Mouse (Mus musculus) hindbrain, postnatal 0 days (tissue): ENCODE data around the gene Gja5. TPM values are rescaled to one million over a fixed set of nuclear protein-coding genes. Genes with fewer than 3 reads are reported as not detected.

ENCODE experiments used
- ATAC-seq: fragments of 200-750 bp; cut with Nextera tagmentation; 2 replicates; pipeline ENCODE4 v1.8.0; 2017; ENCODE audit warnings: mild to moderate bottlenecking, moderate TSS enrichment, moderate library complexity
- DNase-seq: peaks from one replicate; pipeline ENCODE4 v3.0.0-alpha.2; 2015; ENCODE audit warnings: low spot score
- H3K27ac ChIP-seq: fragments of 300-500 bp; sonication (generic); 2 replicates; pipeline ENCODE4 v1.5.1; 2014; ENCODE audit warnings: mild to moderate bottlenecking
- H3K27me3 ChIP-seq: fragments of 300-500 bp; sonication (generic); 2 replicates; pipeline ENCODE4 v1.6.1; 2014; ENCODE audit warnings: low read length, mixed read lengths; ENCODE audit not compliant: insufficient read depth
- H3K36me3 ChIP-seq: fragments of 300-500 bp; sonication (generic); 2 replicates; pipeline ENCODE4 v1.6.1; 2014; ENCODE audit warnings: low read length, mixed read lengths; ENCODE audit not compliant: insufficient read depth
- H3K4me1 ChIP-seq: fragments of 300-500 bp; sonication (generic); 2 replicates; pipeline ENCODE4 v1.6.1; 2014; ENCODE audit warnings: antibody characterized with exemption, low read length, mixed read lengths; ENCODE audit not compliant: insufficient read depth
- H3K4me2 ChIP-seq: fragments of 300-500 bp; sonication (generic); 2 replicates; pipeline ENCODE4 v1.6.1; 2014; ENCODE audit warnings: low read depth, mild to moderate bottlenecking, low read length, moderate library complexity, mixed read lengths
- H3K4me3 ChIP-seq: fragments of 300-500 bp; sonication (generic); 2 replicates; pipeline ENCODE4 v1.5.1; 2014; ENCODE audit warnings: low read length
- H3K9ac ChIP-seq: fragments of 300-500 bp; sonication (generic); replicated peaks from 2 replicates; pipeline ENCODE4 v1.6.1; 2014; ENCODE audit warnings: mild to moderate bottlenecking, low read length, moderate library complexity, mixed read lengths
- H3K9me3 ChIP-seq: fragments of 300-500 bp; sonication (generic); 2 replicates; pipeline ENCODE4 v1.6.1; 2016; ENCODE audit warnings: low read length, mixed read lengths
- CTCF ChIP-seq: IDR thresholded peaks from 2 replicates; pipeline ENCODE4 v1.5.1; 2016; ENCODE audit warnings: antibody characterized with exemption, control low read depth, low read depth
- WGBS: fragments of 180-500 bp; shearing (Covaris S2); extraction: QIAGEN DNeasy Blood & Tissue Kit; methylation state at CpG from one replicate; pipeline ENCODE4 v1.1.7; 2014; 5-methylcytosine and 5-hydroxymethylcytosine counted together
- polyA plus RNA-seq: library from polyadenylated mRNA; unstranded; fragments of >200 nt; fragmentation: Nextera tagmentation; extraction: Ambion mirVana; gene quantifications from 2 replicates; pipeline ENCODE4 v1.2.1, GENCODE M21; 2015
- total RNA-seq: library from RNA; depleted of rRNA; stranded (reverse); fragments of >200 nt; gene quantifications from 2 replicates; pipeline ENCODE4 v1.2.3, GENCODE M21; 2014

Gja5 gene
- total and polyA plus RNA-seq, 2 experiments from 2014 or later, result 1.2 to 2.6 TPM

DNA sequence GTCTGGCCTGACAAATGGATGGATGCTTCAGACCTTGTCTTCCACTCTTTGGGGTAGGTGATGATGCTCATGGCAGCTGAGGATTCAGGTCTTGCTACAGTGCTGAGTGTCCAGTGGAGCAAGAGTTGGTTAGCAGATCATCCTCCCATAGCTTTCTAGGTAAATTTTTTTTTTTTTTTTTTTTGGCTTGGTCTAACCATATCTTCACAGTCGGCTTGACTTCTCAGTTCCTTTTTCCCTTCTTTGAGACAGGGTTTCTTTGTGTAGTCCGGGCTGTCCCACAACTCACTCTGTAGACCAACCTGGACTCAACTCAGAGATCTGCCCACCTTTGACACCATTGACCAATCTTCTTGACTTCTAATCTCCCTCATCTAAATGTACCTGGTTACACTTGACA, 73.0 kb downstream of the Gja5 start:
- no peak for DNase-seq
- Histone ChIP-seq H3K9me3 (no peaks in the 10 kb centered on the region), H3K36me3 (no peaks in the 10 kb centered on the region), H3K4me1 (no peaks in the 10 kb centered on the region), H3K4me3 (no peak overlapping the region), H3K27ac (no peak overlapping the region), H3K27me3 (no peaks in the 10 kb centered on the region), H3K4me2 (no peak overlapping the region), H3K9ac (no peak overlapping the region)
- TF ChIP-seq CTCF, result no peak
- no peak for ATAC-seq
- WGBS, result 97% methylated on average over 2 of the region's 2 CpGs

DNA sequence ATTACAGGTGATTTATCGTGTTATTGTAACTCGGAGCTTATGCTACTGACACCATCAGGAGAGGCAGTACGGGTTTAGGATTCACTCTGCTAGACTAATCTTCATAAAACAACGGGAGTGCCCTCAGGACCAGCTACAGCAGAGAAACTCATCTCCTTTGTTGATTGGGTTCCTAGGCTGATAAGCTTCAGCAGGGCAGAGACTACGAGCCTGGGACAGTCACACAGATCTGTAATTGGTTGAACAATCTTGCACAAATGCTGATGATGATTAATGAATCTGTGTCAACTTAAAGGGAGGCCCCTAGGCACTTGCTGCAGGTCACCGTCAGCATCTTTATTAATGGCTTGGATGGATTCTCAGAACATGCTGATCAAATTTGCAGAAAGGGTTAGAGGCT, 74.0 kb downstream of the Gja5 start:
- ATAC-seq (no peak), DNase-seq (peak; percentile 13)
- Histone ChIP-seq H3K4me1 (no peaks in the 10 kb centered on the region), H3K9ac (no peak overlapping the region), H3K9me3 (no peaks in the 10 kb centered on the region), H3K27ac (no peak overlapping the region), H3K4me2 (no peak overlapping the region), H3K36me3 (no peaks in the 10 kb centered on the region), H3K4me3 (no peak overlapping the region), H3K27me3 (no peaks in the 10 kb centered on the region)
- 57% methylated on average over 6 of the region's 6 CpGs for WGBS
- no peak for TF ChIP-seq CTCF

DNA sequence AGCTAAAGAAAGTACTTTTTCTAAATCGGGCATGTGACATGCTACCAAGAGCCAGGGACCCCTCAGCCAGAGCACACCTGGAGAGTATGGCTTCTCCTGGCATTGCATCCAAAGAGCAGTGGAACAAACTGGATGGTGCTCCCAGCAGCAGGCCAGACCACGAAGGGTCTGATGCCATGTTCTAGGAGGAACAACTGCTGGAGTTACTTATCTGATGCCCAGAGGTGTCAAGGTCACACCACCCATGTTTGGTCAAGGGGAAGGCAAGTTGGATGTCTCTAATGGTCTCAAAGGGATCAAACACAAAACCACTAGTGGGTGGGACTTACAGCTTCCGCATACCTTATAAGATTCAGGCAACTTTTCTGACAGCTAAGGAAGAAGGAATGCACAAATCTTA, 74.5 kb downstream of the Gja5 start:
- H3K4me2 ChIP-seq, result no peak overlapping the region
- DNase-seq, result no peak
- H3K36me3 ChIP-seq, result no peaks in the 10 kb centered on the region
- no peak for ATAC-seq
- H3K4me3 ChIP-seq, result no peak overlapping the region
- no peaks in the 10 kb centered on the region for H3K4me1 ChIP-seq
- H3K27me3 ChIP-seq, result no peaks in the 10 kb centered on the region
- H3K9me3 ChIP-seq, result no peaks in the 10 kb centered on the region
- H3K9ac ChIP-seq, result no peak overlapping the region
- no peak for TF ChIP-seq CTCF
- WGBS, result 86% methylated on average over 3 of the region's 3 CpGs
- H3K27ac ChIP-seq, result no peak overlapping the region

DNA sequence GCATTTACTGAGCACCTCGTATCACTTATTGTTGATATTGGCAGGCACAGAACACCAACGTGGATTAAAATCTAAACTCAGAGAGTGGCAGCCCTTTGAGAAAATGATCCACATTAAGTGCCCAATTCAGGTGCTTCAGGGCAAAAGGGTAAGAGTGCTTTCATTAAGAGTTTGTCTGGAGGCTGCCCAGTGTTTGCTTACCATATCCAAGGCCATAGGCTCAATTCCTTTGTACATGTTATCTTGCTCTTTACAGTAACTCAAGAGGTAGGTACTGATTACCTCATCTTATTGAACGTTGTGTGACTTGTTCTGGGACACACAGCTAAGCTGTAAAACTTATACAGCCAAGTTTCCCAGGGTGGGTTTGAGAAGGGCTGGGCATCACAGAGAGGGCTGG, 77.3 kb downstream of the Gja5 start:
- Histone ChIP-seq H3K9me3 (no peaks in the 10 kb centered on the region), H3K36me3 (no peaks in the 10 kb centered on the region), H3K4me1 (no peaks in the 10 kb centered on the region), H3K4me2 (no peak overlapping the region), H3K9ac (no peak overlapping the region), H3K27me3 (no peaks in the 10 kb centered on the region), H3K27ac (no peak overlapping the region), H3K4me3 (no peak overlapping the region)
- no peak for DNase-seq
- no peak for TF ChIP-seq CTCF
- 82% methylated on average over 3 of the region's 3 CpGs for WGBS
- no peak for ATAC-seq

DNA sequence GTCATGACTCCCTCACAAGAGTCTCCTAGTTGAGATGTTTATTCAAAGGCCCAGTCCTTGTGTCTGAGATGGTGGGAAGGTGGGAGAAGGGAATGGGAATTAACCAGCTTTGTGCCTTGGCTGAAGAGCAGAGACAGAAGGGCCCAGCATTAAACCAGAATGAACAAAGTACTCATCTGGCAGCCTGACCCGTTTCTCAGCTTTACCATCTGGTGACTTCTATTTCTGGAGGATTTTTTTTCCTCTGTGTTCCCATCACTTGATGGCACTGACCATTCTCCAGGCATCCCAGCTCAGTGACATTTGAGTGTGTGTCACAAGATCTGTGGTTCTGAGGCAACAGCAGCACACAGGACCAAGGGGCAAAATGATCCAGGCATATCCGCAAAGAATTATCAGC, 78.2 kb downstream of the Gja5 start:
- Histone ChIP-seq H3K9me3 (no peaks in the 10 kb centered on the region), H3K4me3 (no peak overlapping the region), H3K27ac (no peak overlapping the region), H3K9ac (no peak overlapping the region), H3K4me2 (no peak overlapping the region), H3K36me3 (no peaks in the 10 kb centered on the region), H3K4me1 (no peaks in the 10 kb centered on the region), H3K27me3 (no peaks in the 10 kb centered on the region)
- WGBS, result 83% methylated on average over 2 of the region's 2 CpGs
- no peak for TF ChIP-seq CTCF
- ATAC-seq (no peak), DNase-seq (peak; percentile 11)

DNA sequence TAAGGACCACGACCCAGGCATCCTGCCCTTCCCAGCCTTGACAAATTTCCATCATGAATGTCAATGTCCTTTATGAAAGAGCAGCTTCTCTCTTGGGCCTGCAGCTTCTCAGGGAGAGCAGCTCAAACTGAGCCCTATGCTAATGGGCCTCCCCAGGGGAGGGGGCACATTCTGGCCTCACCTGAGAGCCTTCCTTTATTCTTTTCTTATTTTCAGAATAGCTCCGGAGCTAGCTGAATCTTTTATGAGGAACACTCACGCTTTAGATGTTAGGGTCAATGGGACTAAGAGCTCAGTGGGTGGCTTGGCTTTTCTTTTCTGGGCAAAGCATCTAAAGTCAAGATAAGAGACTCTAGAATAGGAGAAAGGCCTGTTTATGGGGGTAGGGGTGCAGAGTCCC, 88.0 kb downstream of the Gja5 start:
- DNase-seq (no peak), ATAC-seq (no peak)
- Histone ChIP-seq H3K4me1 (no peaks in the 10 kb centered on the region), H3K36me3 (no peaks in the 10 kb centered on the region), H3K9ac (no peak overlapping the region), H3K27ac (no peak overlapping the region), H3K4me3 (no peak overlapping the region), H3K9me3 (no peaks in the 10 kb centered on the region), H3K4me2 (no peak overlapping the region), H3K27me3 (no peaks in the 10 kb centered on the region)
- TF ChIP-seq CTCF, result no peak
- WGBS, result 19% methylated on average over 3 of the region's 3 CpGs

DNA sequence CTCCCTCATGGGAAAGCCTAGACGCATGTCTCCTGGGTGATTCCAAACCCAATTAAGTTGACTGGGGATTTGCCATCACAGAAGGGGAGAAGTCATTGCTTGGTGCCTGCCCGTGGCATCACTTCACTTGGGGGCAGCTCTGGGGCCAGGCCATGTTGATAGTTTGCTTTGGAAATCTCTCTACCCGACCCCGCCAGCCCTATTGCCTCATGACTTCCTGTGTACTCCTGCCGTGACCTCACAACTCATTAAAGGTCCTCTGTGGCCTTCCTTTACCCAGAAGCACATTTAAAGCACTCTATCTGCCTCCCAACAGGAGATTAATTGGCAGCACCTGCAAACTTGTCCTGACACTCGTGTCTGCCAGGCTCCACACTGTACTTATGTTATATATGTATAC, 93.3 kb downstream of the Gja5 start:
- TF ChIP-seq CTCF, result no peak
- no peaks in the 10 kb centered on the region for H3K4me1 ChIP-seq
- no peaks in the 10 kb centered on the region for H3K27me3 ChIP-seq
- H3K9ac ChIP-seq, result no peak overlapping the region
- H3K4me3 ChIP-seq, result no peak overlapping the region
- no peak overlapping the region for H3K4me2 ChIP-seq
- H3K36me3 ChIP-seq, result no peaks in the 10 kb centered on the region
- H3K27ac ChIP-seq, result no peak overlapping the region
- 59% methylated on average over 6 of the region's 6 CpGs for WGBS
- DNase-seq, result no peak
- no peaks in the 10 kb centered on the region for H3K9me3 ChIP-seq
- no peak for ATAC-seq

DNA sequence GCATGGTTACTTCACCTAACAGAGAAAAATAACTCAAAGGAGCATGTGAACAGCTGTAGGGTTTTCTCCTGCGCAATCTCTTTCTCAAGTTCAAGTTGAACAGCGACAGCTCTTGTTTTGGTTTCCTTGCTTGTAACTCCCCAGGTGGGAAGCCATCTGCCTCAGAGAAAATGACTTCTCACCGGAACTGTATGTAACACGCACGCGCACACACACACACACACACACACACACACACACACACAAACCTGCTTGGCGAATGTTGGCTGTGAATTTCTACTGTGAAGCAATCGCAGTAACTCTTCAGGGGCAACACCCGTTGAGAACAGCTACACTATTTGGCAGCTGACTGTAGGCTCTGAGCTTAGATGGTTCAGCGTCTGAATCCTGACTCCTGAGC, 98.6 kb downstream of the Gja5 start:
- DNase-seq, result peak; percentile 32
- Histone ChIP-seq H3K27ac (no peak overlapping the region), H3K36me3 (no peaks in the 10 kb centered on the region), H3K9ac (no peak overlapping the region), H3K4me1 (no peaks in the 10 kb centered on the region), H3K4me2 (no peak overlapping the region), H3K27me3 (no peaks in the 10 kb centered on the region), H3K4me3 (no peak overlapping the region), H3K9me3 (no peaks in the 10 kb centered on the region)
- no peak for ATAC-seq
- WGBS, result 82% methylated on average over 10 of the region's 10 CpGs
- TF ChIP-seq CTCF, result no peak
